In genomic region chr6:22373476-22373875, GRCm38 (mm10) we compare ENCODE assay signal across 13 mouse cellular contexts.
"Had no signal": no experiment of that assay in that cellular context is flagged by ENCODE, and none has a peak within 500 bp of the region (broad histone marks: within the 10 kb centered on the region; RNA-seq: fewer than 3 reads in every experiment).

No protein-coding gene starts in this region.

- ATAC-seq: intestine, embryonic 16.5 days; lung, postnatal 0 days; midbrain, embryonic 13.5 days had no signal

- H3K4me3 ChIP-seq: kidney, embryonic 15.5 days; limb, embryonic 13.5 days; liver, embryonic 15.5 days; midbrain, embryonic 13.5 days had no signal

- H3K27ac ChIP-seq: kidney, embryonic 15.5 days; limb, embryonic 13.5 days; liver, embryonic 15.5 days; midbrain, embryonic 13.5 days; stomach, postnatal 0 days had no signal

- H3K9ac ChIP-seq: kidney, embryonic 15.5 days; limb, embryonic 13.5 days; liver, embryonic 15.5 days; midbrain, embryonic 13.5 days had no signal

- H3K27me3 ChIP-seq: kidney, embryonic 15.5 days; limb, embryonic 13.5 days; liver, embryonic 15.5 days; midbrain, embryonic 13.5 days had no signal

- DNase-seq: kidney, adult 2 months; kidney, postnatal 14 days; lung, adult 2 months; lung, postnatal 36 days; thymus, postnatal 4 days had no signal

- H3K4me2 ChIP-seq: kidney, embryonic 15.5 days; limb, embryonic 13.5 days; liver, embryonic 11.5 days; liver, embryonic 15.5 days; midbrain, embryonic 13.5 days had no signal

- H3K9me3 ChIP-seq: kidney, embryonic 15.5 days; limb, embryonic 13.5 days; liver, embryonic 15.5 days; midbrain, embryonic 13.5 days had no signal

- H3K4me1 ChIP-seq: kidney, embryonic 15.5 days; limb, embryonic 13.5 days; liver, embryonic 15.5 days; midbrain, embryonic 13.5 days had no signal

- H3K36me3 ChIP-seq: kidney, embryonic 15.5 days; limb, embryonic 13.5 days; liver, embryonic 15.5 days; midbrain, embryonic 13.5 days had no signal
